Mouse (Mus musculus) intestine, embryonic 16.5 days (tissue): ENCODE measurements at regions not wholly inside any gene's neighbourhood (a gene's known extent, or its start where the extent isn't known, plus 50 kb on each side); places are given as distances from the start of the nearest gene placed in this dataset.
A peak's percentile ranks its signal among the peaks of the same experiment; 100 is the strongest.

ENCODE experiments used
- ATAC-seq: fragments of 200-750 bp; cut with Nextera tagmentation; 2 replicates; pipeline ENCODE4 v1.8.0; 2017; ENCODE audit warnings: moderate TSS enrichment, moderate library complexity
- H3K27ac ChIP-seq: fragments of 300-500 bp; sonication (generic); 2 replicates; pipeline ENCODE4 v1.5.1; 2014; ENCODE audit warnings: mild to moderate bottlenecking, low read length
- H3K27me3 ChIP-seq: fragments of 300-500 bp; sonication (generic); replicated peaks from 2 replicates; pipeline ENCODE4 v1.6.1; 2014; ENCODE audit warnings: low read length, control low read depth, mixed read lengths; ENCODE audit not compliant: control insufficient read depth, insufficient read depth
- H3K36me3 ChIP-seq: fragments of 300-500 bp; sonication (generic); 2 replicates; pipeline ENCODE4 v1.6.1; 2014; ENCODE audit warnings: low read length, control low read depth; ENCODE audit not compliant: control insufficient read depth, insufficient read depth
- H3K4me1 ChIP-seq: fragments of 300-500 bp; sonication (generic); 2 replicates; pipeline ENCODE4 v1.6.1; 2014; ENCODE audit warnings: low read length, control low read depth, mixed read lengths; ENCODE audit not compliant: control insufficient read depth, insufficient read depth
- H3K4me2 ChIP-seq: fragments of 300-500 bp; sonication (generic); 2 replicates; pipeline ENCODE4 v1.6.1; 2014; ENCODE audit warnings: low read depth, low read length, control low read depth
- H3K4me3 ChIP-seq: fragments of 300-500 bp; sonication (generic); 2 replicates; pipeline ENCODE4 v1.5.1; 2014; ENCODE audit warnings: mild to moderate bottlenecking, low read length
- H3K9ac ChIP-seq: fragments of 300-500 bp; sonication (generic); 2 replicates; pipeline ENCODE4 v1.6.1; 2014; ENCODE audit warnings: low read depth, low read length
- H3K9me3 ChIP-seq: fragments of 300-500 bp; sonication (generic); 2 replicates; pipeline ENCODE4 v1.6.1; 2016; ENCODE audit warnings: low read length, control low read depth; ENCODE audit not compliant: control insufficient read depth
- WGBS: fragments of 180-500 bp; shearing (Covaris S2); extraction: QIAGEN DNeasy Blood & Tissue Kit; methylation state at CpG from one replicate; pipeline ENCODE4 v1.1.7; 2014; 5-methylcytosine and 5-hydroxymethylcytosine counted together

DNA sequence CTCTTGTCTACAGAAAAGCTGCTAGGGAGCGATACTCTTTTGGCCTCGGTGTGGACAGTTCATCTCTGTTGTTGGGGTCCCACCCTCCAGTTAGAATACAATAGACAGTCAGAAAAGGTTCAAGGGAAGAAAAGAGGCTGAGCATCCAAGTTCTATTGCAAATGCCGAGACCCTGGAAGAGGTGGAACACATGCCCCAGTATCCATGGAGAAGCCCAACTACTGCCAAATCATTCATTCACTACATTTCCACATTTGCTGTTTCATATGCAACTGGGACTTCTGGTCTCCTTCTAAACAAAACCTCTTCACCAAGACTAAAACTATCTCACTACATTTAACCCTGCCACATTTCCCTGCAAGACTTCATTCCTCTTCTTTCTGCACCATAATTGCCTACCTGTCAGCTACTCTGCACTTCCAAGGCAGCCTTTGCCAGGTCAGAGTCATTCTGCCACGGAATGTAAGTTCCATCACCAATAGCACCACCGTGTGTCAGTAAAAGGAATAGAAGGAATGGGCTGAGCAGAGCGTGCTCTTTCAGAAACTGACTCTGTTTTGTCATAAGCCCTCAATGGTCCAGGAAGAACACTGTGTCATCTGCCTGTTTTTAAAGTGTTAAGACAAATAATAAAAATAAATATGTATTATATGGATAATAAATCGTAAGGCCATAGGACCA is 92.0 kb upstream of the Nxt1 start:
- peak; percentile 64; the same call in 1 of the 2 replicates for ATAC-seq
- 39% methylated on average over 7 of the region's 7 CpGs for WGBS

DNA sequence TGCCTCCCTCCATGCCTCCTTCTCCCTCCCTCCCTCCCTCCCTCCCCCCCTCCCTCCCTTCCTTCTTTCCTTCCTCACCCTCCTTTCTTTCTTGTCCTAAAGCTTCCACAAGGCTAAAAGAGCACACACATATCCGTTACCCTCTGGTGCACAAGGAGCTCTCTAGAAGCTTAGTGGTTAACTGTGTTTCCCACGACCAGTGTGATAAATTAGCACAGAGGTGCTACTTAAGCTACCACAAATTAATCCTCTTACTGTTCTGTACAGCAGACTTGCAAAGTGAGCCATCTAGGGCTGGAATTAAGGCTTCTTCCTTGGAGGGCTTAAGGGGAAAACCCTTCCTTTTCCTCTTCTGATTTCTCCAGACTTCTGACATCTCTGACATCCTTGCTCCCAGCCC is 92.8 kb upstream of the Nxt1 start:
- ATAC-seq: no peak

More for the DNA sequence above, 92.0 kb upstream of the Nxt1 start:
- Histone ChIP-seq H3K36me3 (no peaks in the 10 kb centered on the region), H3K4me2 (no peak overlapping the region), H3K27ac (no peak overlapping the region), H3K27me3 (no peaks in the 10 kb centered on the region), H3K4me3 (no peak overlapping the region), H3K9ac (no peak overlapping the region), H3K4me1 (0 out of 2 replicates have a peak, but pooled peaks cover 1% of the 10 kb centered on the region), H3K9me3 (no peaks in the 10 kb centered on the region)

DNA sequence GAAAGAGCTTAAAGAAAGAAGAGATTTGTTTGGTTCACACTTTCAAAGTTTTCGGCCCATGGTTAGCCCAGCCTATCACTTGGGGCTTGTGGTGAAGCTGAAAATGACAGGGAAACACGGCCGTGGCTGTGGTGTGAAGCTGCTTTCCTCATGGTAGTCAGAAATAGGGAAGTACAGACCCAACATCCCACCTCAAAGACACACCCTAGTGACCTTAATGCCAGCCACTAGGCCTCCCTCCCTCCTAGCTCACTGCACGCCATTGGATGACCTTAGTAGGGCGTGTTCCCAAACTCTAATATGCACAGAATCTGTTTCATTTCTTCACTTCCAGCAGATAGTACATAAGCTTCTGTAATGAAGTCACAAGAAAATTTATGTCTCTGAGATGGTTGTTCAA is 93.4 kb upstream of the Nxt1 start:
- WGBS: 77% methylated on average over 5 of the region's 5 CpGs
- H3K9me3 ChIP-seq: no peaks in the 10 kb centered on the region
- H3K4me2 ChIP-seq: no peak overlapping the region
- H3K4me3 ChIP-seq: no peak overlapping the region
- H3K9ac ChIP-seq: no peak overlapping the region
- no peaks in the 10 kb centered on the region for H3K36me3 ChIP-seq
- no peak overlapping the region for H3K27ac ChIP-seq
- no peak for ATAC-seq
- H3K4me1 ChIP-seq: 0 out of 2 replicates have a peak, but pooled peaks cover 3% of the 10 kb centered on the region
- no peaks in the 10 kb centered on the region for H3K27me3 ChIP-seq

More for the DNA sequence above, 92.8 kb upstream of the Nxt1 start:
- Histone ChIP-seq H3K4me3 (no peak overlapping the region), H3K4me1 (0 out of 2 replicates have a peak, but pooled peaks cover 3% of the 10 kb centered on the region), H3K4me2 (no peak overlapping the region), H3K36me3 (no peaks in the 10 kb centered on the region), H3K9me3 (no peaks in the 10 kb centered on the region), H3K27me3 (no peaks in the 10 kb centered on the region), H3K9ac (no peak overlapping the region), H3K27ac (no peak overlapping the region)
- WGBS: 59% methylated on average over 2 of the region's 2 CpGs

DNA sequence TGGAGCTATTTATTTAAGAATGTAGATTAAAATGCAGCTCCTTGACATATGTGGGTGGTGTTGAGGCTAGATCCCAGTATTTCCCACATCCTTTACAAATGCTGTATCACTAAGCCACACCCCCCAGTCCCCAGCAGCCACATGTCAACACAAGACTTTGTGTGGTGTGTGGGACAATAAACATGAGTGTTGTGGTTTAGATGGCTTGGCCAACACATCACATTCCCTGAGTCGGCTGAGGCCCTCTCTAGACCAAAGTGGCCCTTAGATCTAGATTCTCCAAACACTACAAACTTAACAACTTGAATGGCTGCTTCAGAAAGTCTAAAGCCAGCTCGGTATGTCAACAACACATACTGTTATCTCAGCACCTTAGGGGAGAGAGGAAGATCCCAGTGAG is 94.2 kb upstream of the Nxt1 start:
- H3K36me3 ChIP-seq: no peaks in the 10 kb centered on the region
- H3K27me3 ChIP-seq: no peaks in the 10 kb centered on the region
- H3K9ac ChIP-seq: no peak overlapping the region
- 60% methylated on average over 2 of the region's 2 CpGs for WGBS
- H3K9me3 ChIP-seq: no peaks in the 10 kb centered on the region
- no peak overlapping the region for H3K4me2 ChIP-seq
- H3K27ac ChIP-seq: no peak overlapping the region
- no peak for ATAC-seq
- H3K4me1 ChIP-seq: 0 out of 2 replicates have a peak, but pooled peaks cover 3% of the 10 kb centered on the region
- H3K4me3 ChIP-seq: no peak overlapping the region

DNA sequence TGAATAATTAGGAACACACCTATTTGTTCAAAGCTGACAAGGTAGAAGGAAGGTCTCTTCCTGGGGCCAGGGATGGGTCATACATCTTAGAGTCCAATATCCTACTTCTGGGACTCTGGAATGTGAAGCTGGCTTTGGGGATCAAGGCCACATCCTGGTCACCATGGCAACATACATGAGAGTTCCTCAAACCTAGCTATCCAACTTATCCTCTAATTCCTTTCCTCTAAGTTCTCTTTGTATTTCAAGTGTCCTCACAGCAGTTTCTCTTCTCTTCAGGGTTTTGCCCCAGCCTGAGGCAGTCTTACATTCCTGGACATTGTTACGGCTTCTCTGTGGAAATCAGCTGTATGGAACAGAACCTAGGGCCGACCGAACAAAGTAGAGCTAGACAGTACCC is 97.0 kb upstream of the Nxt1 start:
- no peak overlapping the region for H3K4me3 ChIP-seq
- no peak for ATAC-seq
- no peaks in the 10 kb centered on the region for H3K9me3 ChIP-seq
- H3K27me3 ChIP-seq: no peaks in the 10 kb centered on the region
- no peak overlapping the region; the same call in 1 of the 2 replicates for H3K27ac ChIP-seq
- H3K4me1 ChIP-seq: peaks cover 7% of the 10 kb centered on the region
- WGBS: 79% methylated on average over 3 of the region's 3 CpGs
- no peak overlapping the region for H3K9ac ChIP-seq
- no peaks in the 10 kb centered on the region for H3K36me3 ChIP-seq
- no peak overlapping the region for H3K4me2 ChIP-seq

DNA sequence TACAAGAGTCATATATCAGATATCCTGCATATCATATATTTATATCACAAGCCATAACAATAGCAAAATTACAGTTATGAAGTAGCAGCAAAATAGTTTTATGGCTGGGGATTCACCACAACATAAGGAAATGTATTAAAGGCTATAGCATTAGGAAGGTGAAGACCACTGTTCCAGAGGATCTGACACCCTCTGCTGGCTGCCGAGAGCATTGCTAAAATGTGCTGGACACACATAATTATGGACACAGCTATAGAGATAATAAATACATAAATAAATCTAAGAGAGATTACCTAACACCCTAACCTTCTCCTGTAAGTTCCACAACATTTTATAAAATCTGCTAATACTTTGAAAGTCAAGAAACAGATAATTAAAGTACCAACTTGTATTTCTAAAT is 100.2 kb upstream of the Nxt1 start:
- 21% methylated on average over 1 of the region's 1 CpGs for WGBS
- peak; percentile 36; the same call in 1 of the 2 replicates for ATAC-seq
- Histone ChIP-seq H3K27me3 (no peaks in the 10 kb centered on the region), H3K9ac (no peak overlapping the region), H3K4me3 (no peak overlapping the region), H3K9me3 (no peaks in the 10 kb centered on the region), H3K4me1 (peaks cover 7% of the 10 kb centered on the region), H3K27ac (no peak overlapping the region), H3K36me3 (no peaks in the 10 kb centered on the region), H3K4me2 (no peak overlapping the region)

DNA sequence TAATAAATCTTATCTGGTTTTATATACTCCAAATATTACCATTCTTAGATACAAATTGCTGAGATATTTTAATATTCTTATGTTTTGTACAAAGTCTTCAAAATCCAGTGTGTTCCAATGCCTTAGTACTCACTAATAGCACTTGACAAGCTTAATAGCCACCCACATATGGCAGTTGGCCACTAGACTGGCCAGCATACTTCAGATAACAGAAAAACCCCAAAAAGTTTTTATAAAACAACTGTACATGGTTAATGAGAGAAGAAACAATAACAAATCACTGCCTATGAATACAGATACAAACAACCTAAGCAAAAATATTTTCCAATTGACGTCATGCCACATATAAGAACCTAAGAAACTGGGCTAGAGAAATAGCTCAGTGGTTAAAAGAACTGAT is 100.8 kb upstream of the Nxt1 start:
- Histone ChIP-seq H3K4me3 (no peak overlapping the region), H3K27ac (no peak overlapping the region), H3K27me3 (no peaks in the 10 kb centered on the region), H3K4me2 (no peak overlapping the region), H3K4me1 (peaks cover 7% of the 10 kb centered on the region), H3K9me3 (no peaks in the 10 kb centered on the region), H3K36me3 (no peaks in the 10 kb centered on the region), H3K9ac (no peak overlapping the region)
- ATAC-seq: peak; percentile 19; the same call in 1 of the 2 replicates
- 74% methylated on average over 1 of the region's 1 CpGs for WGBS

DNA sequence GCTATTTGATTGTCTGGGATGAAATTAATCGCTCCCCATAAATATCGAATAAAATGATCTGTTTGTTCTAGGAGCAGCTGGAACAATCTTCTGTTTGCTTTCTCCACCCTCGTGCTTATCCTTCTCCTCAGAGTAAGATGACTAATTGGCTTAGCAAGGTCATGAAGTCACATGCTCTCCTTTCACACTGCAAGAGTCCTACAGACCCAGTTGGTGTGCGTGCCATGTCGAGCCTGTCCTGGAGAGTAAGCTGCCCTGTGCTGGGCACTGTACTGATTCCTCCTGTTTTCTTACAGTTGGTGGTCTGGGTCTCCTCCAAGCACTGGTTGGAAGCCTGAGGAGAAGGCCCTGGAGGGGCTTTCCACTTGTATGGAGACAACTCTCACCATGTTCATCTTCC is 101.4 kb upstream of the Nxt1 start:
- 59% methylated on average over 5 of the region's 5 CpGs for WGBS
- H3K9me3 ChIP-seq: no peaks in the 10 kb centered on the region
- no peaks in the 10 kb centered on the region for H3K27me3 ChIP-seq
- H3K27ac ChIP-seq: peak overlapping the region; percentile 28; the same call in 1 of the 2 replicates
- H3K4me2 ChIP-seq: no peak overlapping the region
- H3K4me1 ChIP-seq: peaks cover 7% of the 10 kb centered on the region
- ATAC-seq: peak; percentile 68
- H3K4me3 ChIP-seq: no peak overlapping the region
- no peaks in the 10 kb centered on the region for H3K36me3 ChIP-seq
- H3K9ac ChIP-seq: no peak overlapping the region

DNA sequence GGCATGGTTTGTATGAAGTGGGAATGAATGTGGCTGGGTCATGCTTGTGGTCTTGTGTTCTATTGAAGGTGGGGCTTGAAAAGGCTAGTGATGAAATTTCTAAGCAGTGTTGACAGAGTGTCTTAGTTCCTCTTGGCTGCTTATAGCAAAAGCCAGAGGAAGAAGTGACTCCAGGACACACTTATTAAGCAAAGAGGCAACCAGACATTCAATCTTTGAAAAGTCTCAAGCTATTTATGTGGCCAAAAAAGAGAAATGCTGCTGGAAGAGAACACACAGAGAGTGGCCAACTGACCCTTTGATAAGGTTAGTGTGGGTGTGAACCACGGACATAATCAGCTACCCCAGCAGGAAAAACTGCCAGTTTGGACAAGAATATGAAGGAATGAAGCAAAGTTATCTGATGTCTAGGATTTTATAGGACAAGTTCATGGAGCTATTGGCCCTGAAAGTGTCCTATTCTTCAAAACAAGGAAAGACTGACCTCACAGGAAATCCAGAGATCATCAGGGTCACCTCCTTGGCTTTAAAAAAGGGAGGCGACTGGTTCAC is 104.4 kb upstream of the Nxt1 start:
- WGBS: 65% methylated on average over 2 of the region's 2 CpGs
- ATAC-seq: no peak
- no peaks in the 10 kb centered on the region for H3K9me3 ChIP-seq

More for the DNA sequence above, 104.4 kb upstream of the Nxt1 start:
- no peak overlapping the region for H3K9ac ChIP-seq
- no peak overlapping the region for H3K27ac ChIP-seq
- no peak overlapping the region for H3K4me2 ChIP-seq
- H3K4me1 ChIP-seq: peaks cover 4% of the 10 kb centered on the region
- no peak overlapping the region for H3K4me3 ChIP-seq
- no peaks in the 10 kb centered on the region for H3K27me3 ChIP-seq
- no peaks in the 10 kb centered on the region for H3K36me3 ChIP-seq
